Mouse (Mus musculus) neural tube, embryonic 15.5 days (tissue): Measurements from ENCODE around the gene Lrrk1. TPM values are rescaled to one million over a fixed set of nuclear protein-coding genes. Genes with fewer than 3 reads are reported as not detected.
A peak's percentile ranks its signal among the peaks of the same experiment; 100 is the strongest.

ENCODE experiments used
- ATAC-seq: fragments of 200-750 bp; cut with Nextera tagmentation; 2 replicates; pipeline ENCODE4 v1.8.0; 2017; ENCODE audit warnings: mild to moderate bottlenecking, moderate TSS enrichment, moderate library complexity; ENCODE audit not compliant: low FRiP score
- H3K27ac ChIP-seq: fragments of 300-500 bp; sonication (generic); replicated peaks from 2 replicates; pipeline ENCODE4 v1.5.1; 2015; ENCODE audit warnings: mild to moderate bottlenecking, inconsistent platforms
- H3K27me3 ChIP-seq: fragments of 300-500 bp; sonication (generic); replicated peaks from 2 replicates; pipeline ENCODE4 v1.6.1; 2015; ENCODE audit warnings: inconsistent platforms
- H3K36me3 ChIP-seq: fragments of 300-500 bp; sonication (generic); 2 replicates; pipeline ENCODE4 v1.6.1; 2015; ENCODE audit warnings: inconsistent platforms
- H3K4me1 ChIP-seq: fragments of 300-500 bp; sonication (generic); 2 replicates; pipeline ENCODE4 v1.6.1; 2015; ENCODE audit warnings: inconsistent platforms
- H3K4me2 ChIP-seq: fragments of 300-500 bp; sonication (generic); 2 replicates; pipeline ENCODE4 v1.6.1; 2015; ENCODE audit warnings: inconsistent platforms, mild to moderate bottlenecking, moderate library complexity
- H3K4me3 ChIP-seq: fragments of 300-500 bp; sonication (generic); replicated peaks from 2 replicates; pipeline ENCODE4 v1.5.1; 2015; ENCODE audit warnings: mild to moderate bottlenecking, inconsistent platforms
- H3K9ac ChIP-seq: fragments of 300-500 bp; sonication (generic); replicated peaks from 2 replicates; pipeline ENCODE4 v1.6.1; 2015; ENCODE audit warnings: mild to moderate bottlenecking, inconsistent platforms
- H3K9me3 ChIP-seq: fragments of 300-500 bp; sonication (generic); replicated peaks from 2 replicates; pipeline ENCODE4 v1.6.1; 2016; ENCODE audit warnings: inconsistent platforms
- WGBS: fragments of 180-500 bp; shearing (Covaris S2); methylation state at CpG from one replicate; pipeline ENCODE4 v1.1.7; 2015; ENCODE audit warnings: mixed read lengths; 5-methylcytosine and 5-hydroxymethylcytosine counted together
- polyA plus RNA-seq: library from polyadenylated mRNA; unstranded; fragments of >200 nt; fragmentation: Nextera tagmentation; extraction: Ambion mirVana; gene quantifications from 2 replicates; pipeline ENCODE4 v1.2.1, GENCODE M21; 2015

The Lrrk1 gene
- polyA plus RNA-seq, 1 experiment from 2014 or later, result 5.1 TPM

DNA sequence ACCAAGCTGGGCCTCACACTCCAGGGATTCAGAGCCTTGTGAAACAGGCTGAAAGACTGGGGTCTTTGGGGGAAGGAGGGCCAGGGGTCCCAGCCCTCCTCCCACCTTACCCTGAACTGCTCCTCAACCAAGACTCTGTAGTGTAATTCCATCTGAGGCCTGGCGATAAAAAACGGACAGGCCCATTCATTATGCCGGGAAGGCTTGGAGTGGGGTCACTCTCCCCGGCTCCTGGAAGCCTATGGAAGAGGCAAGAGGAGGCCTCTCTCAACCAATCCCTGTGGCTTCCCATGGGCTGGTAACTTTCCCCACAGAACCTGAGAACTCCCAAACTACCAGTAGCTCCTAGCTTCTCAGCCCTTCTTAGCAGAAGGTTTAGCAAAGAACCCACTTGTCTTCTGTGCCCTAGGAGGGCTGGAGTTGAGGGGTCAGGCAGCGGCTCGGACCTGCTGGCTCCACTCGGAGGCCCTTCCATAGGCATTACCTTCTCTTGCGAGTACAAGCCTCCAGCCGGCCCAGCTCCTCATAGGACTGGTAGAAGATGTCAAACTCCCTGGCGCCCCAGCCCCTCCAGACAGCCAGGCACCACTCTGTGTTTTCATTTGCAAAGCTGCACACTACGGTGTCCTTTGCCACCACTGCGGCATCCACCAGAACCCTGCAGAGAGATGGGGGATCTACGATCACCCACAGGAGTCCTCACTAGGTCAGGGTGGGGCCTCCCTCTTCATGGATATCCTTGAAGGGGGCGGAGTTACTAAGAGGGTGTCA, 128.5 kb downstream of the Lrrk1 start:
- Histone ChIP-seq H3K4me2 (no peak overlapping the region), H3K4me3 (no peak overlapping the region), H3K4me1 (peaks cover 5% of the 10 kb centered on the region; the same call in 1 of the 2 replicates), H3K27me3 (no peaks in the 10 kb centered on the region), H3K9me3 (no peaks in the 10 kb centered on the region), H3K36me3 (no peaks in the 10 kb centered on the region), H3K9ac (no peak overlapping the region), H3K27ac (no peak overlapping the region)
- WGBS, result 85% methylated on average over 14 of the region's 14 CpGs
- ATAC-seq, result no peak

DNA sequence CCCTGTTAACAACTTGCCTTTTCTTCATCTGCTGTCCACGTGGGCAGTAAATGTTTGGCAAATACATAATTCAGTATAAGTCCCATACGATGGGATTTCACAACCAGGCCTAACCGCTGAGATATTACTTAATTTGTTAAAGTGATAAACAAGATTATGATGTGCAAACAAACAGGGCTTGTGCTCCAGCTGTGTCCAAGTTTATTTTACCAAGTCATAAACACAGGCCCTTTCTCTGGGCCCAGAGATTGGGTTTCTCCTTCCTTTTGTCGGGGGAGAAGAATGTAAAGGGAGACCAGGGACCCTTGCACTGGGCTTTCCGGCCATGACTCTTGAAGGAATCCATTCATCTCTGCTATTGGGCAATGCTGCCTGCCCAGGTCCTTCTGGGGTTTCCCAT, 129.2 kb downstream of the Lrrk1 start:
- Histone ChIP-seq H3K36me3 (no peaks in the 10 kb centered on the region), H3K27me3 (no peaks in the 10 kb centered on the region), H3K4me2 (no peak overlapping the region), H3K4me1 (peaks cover 5% of the 10 kb centered on the region; the same call in 1 of the 2 replicates), H3K9ac (no peak overlapping the region), H3K9me3 (no peaks in the 10 kb centered on the region), H3K27ac (no peak overlapping the region), H3K4me3 (no peak overlapping the region)
- ATAC-seq, result no peak
- 81% methylated on average over 5 of the region's 5 CpGs for WGBS

DNA sequence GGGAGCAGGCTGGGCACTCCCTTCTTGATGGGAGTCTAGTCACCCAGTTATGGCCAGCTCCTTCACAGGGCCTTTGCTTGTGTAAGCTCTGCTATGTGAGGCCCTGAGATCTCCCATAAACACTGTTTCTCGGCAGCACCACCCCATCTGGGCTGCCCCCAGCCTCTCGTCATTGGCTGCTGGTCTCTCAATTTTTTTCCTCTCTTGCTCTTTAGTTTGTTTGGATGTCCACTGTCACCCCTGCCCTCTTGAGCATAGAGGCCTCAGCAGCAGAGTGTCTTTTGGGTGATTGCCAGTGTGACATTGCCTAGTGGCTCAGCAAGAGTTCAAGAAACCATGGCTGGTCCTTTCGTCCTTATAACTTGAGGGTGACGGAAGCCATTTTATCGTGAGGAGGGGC, 130.9 kb downstream of the Lrrk1 start:
- peaks cover 5% of the 10 kb centered on the region; the same call in 1 of the 2 replicates for H3K4me1 ChIP-seq
- WGBS, result 81% methylated on average over 5 of the region's 5 CpGs
- no peak overlapping the region for H3K4me3 ChIP-seq
- no peaks in the 10 kb centered on the region for H3K27me3 ChIP-seq
- H3K4me2 ChIP-seq, result no peak overlapping the region
- ATAC-seq, result no peak
- no peak overlapping the region for H3K27ac ChIP-seq
- H3K36me3 ChIP-seq, result no peaks in the 10 kb centered on the region
- H3K9me3 ChIP-seq, result no peaks in the 10 kb centered on the region
- no peak overlapping the region for H3K9ac ChIP-seq

DNA sequence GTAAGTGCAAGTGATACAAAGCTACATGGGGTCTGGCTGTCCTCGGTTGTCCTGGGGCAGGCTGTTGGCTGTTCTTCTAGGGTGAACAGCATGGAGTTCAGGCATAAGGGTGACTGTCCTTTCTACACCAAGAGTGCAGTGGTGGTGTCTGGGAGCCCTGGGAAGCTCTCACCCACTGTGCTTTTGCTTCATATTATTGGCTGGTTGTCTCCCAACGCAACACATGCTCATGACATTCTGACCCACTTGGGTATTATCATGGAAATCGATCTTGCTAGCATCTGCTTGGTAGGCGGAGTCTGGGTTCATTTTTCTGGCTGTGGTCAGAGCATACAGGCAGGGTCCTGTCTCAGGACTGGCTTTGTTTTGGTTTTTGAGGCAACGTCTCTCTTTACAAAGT, 131.7 kb downstream of the Lrrk1 start:
- peaks cover 5% of the 10 kb centered on the region; the same call in 1 of the 2 replicates for H3K4me1 ChIP-seq
- 77% methylated on average over 5 of the region's 5 CpGs for WGBS
- ATAC-seq, result no peak
- no peaks in the 10 kb centered on the region for H3K36me3 ChIP-seq
- H3K27me3 ChIP-seq, result no peaks in the 10 kb centered on the region
- no peak overlapping the region for H3K4me3 ChIP-seq
- H3K9ac ChIP-seq, result no peak overlapping the region
- no peaks in the 10 kb centered on the region for H3K9me3 ChIP-seq
- H3K27ac ChIP-seq, result no peak overlapping the region
- H3K4me2 ChIP-seq, result no peak overlapping the region

DNA sequence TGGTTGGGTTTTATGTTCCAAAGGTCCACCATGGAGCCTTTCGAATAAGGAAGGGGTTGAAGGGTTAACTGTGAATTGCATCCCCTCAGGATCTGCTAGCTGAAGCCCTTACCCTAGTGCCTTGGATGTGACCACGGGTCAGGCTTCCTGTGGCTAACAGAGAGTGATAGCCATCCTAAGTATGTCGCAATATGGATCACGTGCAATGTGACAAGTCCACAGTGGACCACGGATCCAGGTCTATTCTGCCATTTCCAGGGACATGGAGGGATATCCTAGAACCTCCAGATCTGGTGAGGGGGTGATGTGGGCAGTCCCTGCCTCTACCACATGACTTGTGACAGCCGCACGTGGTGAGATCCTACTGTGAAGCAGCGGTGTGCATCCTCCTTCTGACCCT, 133.2 kb downstream of the Lrrk1 start:
- Histone ChIP-seq H3K4me1 (no peaks in the 10 kb centered on the region), H3K27me3 (no peaks in the 10 kb centered on the region), H3K4me2 (no peak overlapping the region), H3K9ac (no peak overlapping the region), H3K9me3 (no peaks in the 10 kb centered on the region), H3K27ac (no peak overlapping the region), H3K36me3 (no peaks in the 10 kb centered on the region), H3K4me3 (no peak overlapping the region)
- WGBS, result 92% methylated on average over 8 of the region's 8 CpGs
- ATAC-seq, result no peak

DNA sequence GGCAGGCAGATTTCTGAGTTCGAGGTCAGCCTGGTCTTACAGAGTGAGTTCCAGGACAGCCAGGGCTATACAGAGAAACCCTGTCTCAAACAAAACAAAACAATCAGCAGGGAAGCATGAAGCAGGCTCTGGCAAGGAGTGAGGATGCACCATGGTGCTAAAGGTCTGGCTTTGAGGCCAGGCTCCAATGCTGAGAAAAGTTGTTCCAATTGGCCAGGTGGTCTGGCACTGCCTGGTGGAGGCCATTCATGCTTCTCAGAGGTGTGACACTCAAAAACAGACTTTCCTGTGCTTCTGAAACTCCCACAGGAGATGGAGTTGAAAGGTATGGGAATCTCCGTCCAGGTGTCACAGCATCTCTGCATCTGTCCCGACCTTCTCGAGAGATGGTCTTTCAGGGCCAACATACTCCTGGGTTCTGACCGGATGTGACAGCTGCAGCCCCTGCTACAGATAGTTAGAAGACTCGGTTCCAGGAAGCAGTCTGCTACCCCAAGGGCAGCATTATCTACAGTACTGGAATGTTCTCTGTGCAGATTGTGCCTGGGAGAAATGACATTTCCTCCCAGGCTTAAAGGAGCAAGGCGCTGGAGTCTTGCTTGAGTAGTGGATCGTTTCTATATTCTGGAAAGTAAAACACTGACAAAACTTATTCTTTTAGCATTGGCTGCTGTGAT, 134.0 kb downstream of the Lrrk1 start:
- Histone ChIP-seq H3K9ac (no peak overlapping the region), H3K36me3 (no peaks in the 10 kb centered on the region), H3K9me3 (no peaks in the 10 kb centered on the region), H3K27ac (no peak overlapping the region), H3K4me3 (no peak overlapping the region), H3K27me3 (no peaks in the 10 kb centered on the region), H3K4me2 (no peak overlapping the region), H3K4me1 (no peaks in the 10 kb centered on the region)
- WGBS, result 85% methylated on average over 8 of the region's 8 CpGs
- ATAC-seq, result no peak

DNA sequence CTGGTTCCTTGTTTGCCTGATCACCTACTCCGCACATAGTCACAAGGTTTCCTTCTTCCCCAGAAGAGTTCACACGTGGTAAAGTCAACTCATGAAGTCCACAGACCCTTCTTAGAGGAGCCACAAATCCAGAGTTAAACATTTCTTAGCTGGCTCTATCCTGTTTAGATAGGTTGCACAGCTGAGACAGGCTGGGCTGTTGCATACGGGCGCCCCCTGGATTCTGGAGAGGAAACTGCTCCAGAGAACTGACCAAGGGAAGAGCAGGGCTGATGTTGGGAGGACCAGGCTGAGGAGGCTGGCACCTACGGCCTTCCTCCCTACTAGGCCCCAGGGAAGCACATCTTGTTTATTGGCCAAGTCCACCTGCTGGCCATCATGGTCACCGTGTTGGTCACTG, 138.1 kb downstream of the Lrrk1 start:
- Histone ChIP-seq H3K4me3 (no peak overlapping the region), H3K36me3 (no peaks in the 10 kb centered on the region), H3K9ac (no peak overlapping the region), H3K4me1 (peaks cover 26% of the 10 kb centered on the region), H3K27me3 (no peaks in the 10 kb centered on the region), H3K4me2 (no peak overlapping the region), H3K27ac (no peak overlapping the region), H3K9me3 (no peaks in the 10 kb centered on the region)
- no peak for ATAC-seq
- WGBS, result 26% methylated on average over 6 of the region's 6 CpGs

DNA sequence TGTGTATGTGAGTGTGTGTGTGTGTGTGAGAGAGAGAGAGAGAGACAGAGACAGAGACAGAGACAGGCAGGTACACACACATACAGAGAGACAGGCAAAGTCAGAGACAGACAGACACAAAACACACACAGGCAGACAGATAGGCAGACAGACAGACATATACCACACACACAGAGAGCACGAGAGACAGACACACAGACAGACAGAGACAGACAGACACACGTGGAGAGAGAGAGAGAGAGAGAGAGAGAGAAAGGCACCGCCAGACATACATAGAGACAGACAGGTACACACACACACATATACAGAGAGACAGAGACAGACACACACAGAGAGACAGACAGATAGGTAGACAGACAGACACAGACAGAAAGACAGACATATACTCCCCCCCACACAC, 138.7 kb downstream of the Lrrk1 start:
- Histone ChIP-seq H3K4me1 (peaks cover 26% of the 10 kb centered on the region), H3K27ac (no peak overlapping the region), H3K36me3 (no peaks in the 10 kb centered on the region), H3K4me3 (no peak overlapping the region), H3K4me2 (no peak overlapping the region), H3K27me3 (no peaks in the 10 kb centered on the region), H3K9ac (no peak overlapping the region), H3K9me3 (no peaks in the 10 kb centered on the region)
- WGBS, result 91% methylated on average over 3 of the region's 3 CpGs
- no peak for ATAC-seq

DNA sequence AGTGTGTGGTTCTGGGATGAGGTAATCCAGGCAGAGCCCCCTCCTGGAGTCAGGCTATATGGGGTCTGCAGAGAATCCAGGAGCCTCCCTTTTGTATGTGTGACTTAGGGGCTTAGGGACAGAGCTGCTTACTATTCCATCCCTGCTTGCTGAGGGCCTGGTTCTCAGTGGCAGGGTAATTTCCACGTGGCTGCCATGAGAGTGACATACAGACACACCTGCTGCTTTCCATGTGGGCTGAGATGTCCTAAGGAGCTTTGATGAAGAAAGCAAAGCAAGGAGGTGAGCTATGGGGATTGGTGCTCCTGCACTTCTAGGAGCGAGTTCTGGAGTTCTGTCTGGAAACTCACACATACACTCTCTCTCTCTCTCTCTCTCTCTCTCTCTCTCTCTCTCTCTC, 139.1 kb downstream of the Lrrk1 start:
- H3K9me3 ChIP-seq, result no peaks in the 10 kb centered on the region
- ATAC-seq, result no peak
- peaks cover 26% of the 10 kb centered on the region for H3K4me1 ChIP-seq
- H3K9ac ChIP-seq, result no peak overlapping the region
- WGBS, result 50% methylated on average over 2 of the region's 2 CpGs
- no peak overlapping the region for H3K4me2 ChIP-seq
- no peaks in the 10 kb centered on the region for H3K36me3 ChIP-seq
- no peaks in the 10 kb centered on the region for H3K27me3 ChIP-seq
- H3K4me3 ChIP-seq, result no peak overlapping the region
- no peak overlapping the region for H3K27ac ChIP-seq

DNA sequence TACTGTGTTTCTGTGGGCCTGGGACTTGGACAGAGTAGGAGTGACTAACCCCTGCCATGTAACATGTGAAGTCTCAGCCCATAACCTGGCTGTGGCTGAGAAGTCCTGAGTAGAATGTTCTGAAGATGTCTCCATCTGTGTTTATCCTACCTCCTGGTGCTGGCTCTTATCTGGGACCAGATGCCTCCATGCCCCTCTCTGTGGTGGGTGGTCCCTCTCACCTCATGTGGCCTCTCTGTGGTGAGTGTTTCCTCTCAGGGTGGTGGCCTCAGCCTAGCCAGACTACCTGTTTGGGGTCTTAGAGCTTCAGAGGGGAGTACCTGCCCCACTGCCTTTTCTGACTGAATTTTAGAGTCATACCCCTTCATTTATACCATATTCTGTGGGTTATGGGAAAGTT, 139.9 kb downstream of the Lrrk1 start:
- Histone ChIP-seq H3K4me2 (no peak overlapping the region), H3K4me3 (no peak overlapping the region), H3K9me3 (no peaks in the 10 kb centered on the region), H3K9ac (no peak overlapping the region), H3K4me1 (peaks cover 26% of the 10 kb centered on the region), H3K36me3 (no peaks in the 10 kb centered on the region), H3K27ac (peak overlapping the region; percentile 78; the same call in 1 of the 2 replicates), H3K27me3 (no peaks in the 10 kb centered on the region)
- ATAC-seq, result no peak

DNA sequence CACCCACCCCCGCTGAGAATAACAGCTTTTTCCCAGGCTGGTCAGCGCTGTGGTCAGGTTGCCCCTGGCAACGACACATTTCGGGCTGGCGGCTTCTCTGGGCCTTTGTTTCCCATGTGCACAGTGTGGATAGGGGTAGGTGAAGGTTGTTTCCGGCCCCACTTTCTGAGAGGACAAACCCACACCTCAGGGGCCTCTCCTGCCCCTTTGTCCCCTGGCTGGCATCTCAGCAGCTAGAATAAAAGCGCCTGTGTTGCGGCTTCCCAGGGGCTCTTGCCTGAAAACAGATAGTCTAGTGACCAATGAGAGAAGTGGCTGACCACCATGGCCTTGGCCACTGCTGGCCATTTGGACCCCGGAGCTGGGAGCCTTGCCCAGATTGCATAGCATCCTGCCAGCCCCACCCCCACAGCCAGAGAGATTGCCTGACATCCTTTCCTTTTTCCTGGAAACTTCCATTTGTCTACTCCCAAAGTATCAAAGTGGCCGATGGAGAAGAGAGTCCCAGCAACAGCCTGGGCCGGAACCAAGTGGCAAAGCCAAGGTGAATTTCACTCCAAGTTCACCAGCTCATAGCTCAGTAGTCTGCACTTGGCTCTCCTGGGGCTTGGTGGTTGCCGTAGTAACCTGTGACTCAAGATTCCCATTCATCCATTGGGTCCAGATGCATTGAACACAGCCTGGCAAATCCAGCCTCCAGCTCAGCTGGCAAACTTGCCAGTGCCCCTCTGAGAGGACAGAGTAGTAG, 140.7 kb downstream of the Lrrk1 start:
- H3K9ac ChIP-seq, result no peak overlapping the region
- H3K4me2 ChIP-seq, result no peak overlapping the region
- peak; percentile 84 for ATAC-seq
- WGBS, result 16% methylated on average over 12 of the region's 12 CpGs
- peaks cover 26% of the 10 kb centered on the region for H3K4me1 ChIP-seq
- no peaks in the 10 kb centered on the region for H3K9me3 ChIP-seq
- H3K36me3 ChIP-seq, result no peaks in the 10 kb centered on the region
- no peaks in the 10 kb centered on the region for H3K27me3 ChIP-seq
- peak overlapping the region; percentile 78 for H3K27ac ChIP-seq
- no peak overlapping the region for H3K4me3 ChIP-seq
